ENCODE assay signal across 18 mouse cellular contexts in genomic region chr12:58423581-58423980, GRCm38 (mm10).
"Had no signal": no experiment of that assay in that cellular context is flagged by ENCODE, and none has a peak within 500 bp of the region (broad histone marks: within the 10 kb centered on the region; RNA-seq: fewer than 3 reads in every experiment).

No protein-coding gene starts in this region.

- H3K27ac ChIP-seq: limb, embryonic 13.5 days; liver, embryonic 13.5 days; midbrain, embryonic 12.5 days; midbrain, embryonic 15.5 days; neural tube, embryonic 12.5 days; neural tube, embryonic 15.5 days; stomach, embryonic 15.5 days had no signal

- H3K9ac ChIP-seq: limb, embryonic 13.5 days; liver, embryonic 13.5 days; midbrain, embryonic 12.5 days; midbrain, embryonic 15.5 days; neural tube, embryonic 12.5 days; neural tube, embryonic 15.5 days; stomach, embryonic 15.5 days had no signal

- H3K9me3 ChIP-seq: limb, embryonic 13.5 days; liver, embryonic 13.5 days; megakaryocyte, embryonic 14.5 days; midbrain, embryonic 12.5 days; midbrain, embryonic 15.5 days; neural tube, embryonic 12.5 days; neural tube, embryonic 15.5 days; stomach, embryonic 15.5 days had no signal

- DNase-seq: kidney, adult 18-20 months; kidney, adult 9 months; kidney, postnatal 25 days; liver, embryonic 13.5 days; lung, adult 2 months; right cerebral cortex, adult 18-20 months; right cerebral cortex, postnatal 25 days; spleen, adult 18-20 months; thymus, postnatal 25 days had no signal

- H3K4me2 ChIP-seq: limb, embryonic 13.5 days; liver, embryonic 13.5 days; midbrain, embryonic 12.5 days; midbrain, embryonic 15.5 days; neural tube, embryonic 12.5 days; neural tube, embryonic 15.5 days; stomach, embryonic 15.5 days had no signal

- ATAC-seq: inflammation-experienced regulatory T-cells, adult 6 months; intestine, embryonic 16.5 days; midbrain, embryonic 15.5 days had no signal

- H3K4me3 ChIP-seq: limb, embryonic 13.5 days; liver, embryonic 13.5 days; megakaryocyte, embryonic 14.5 days; midbrain, embryonic 12.5 days; midbrain, embryonic 15.5 days; neural tube, embryonic 12.5 days; neural tube, embryonic 15.5 days; stomach, embryonic 15.5 days had no signal

- H3K36me3 ChIP-seq: limb, embryonic 13.5 days; liver, embryonic 13.5 days; midbrain, embryonic 12.5 days; midbrain, embryonic 15.5 days; neural tube, embryonic 12.5 days; neural tube, embryonic 15.5 days; stomach, embryonic 15.5 days had no signal

- H3K27me3 ChIP-seq: limb, embryonic 13.5 days; liver, embryonic 13.5 days; megakaryocyte, embryonic 14.5 days; midbrain, embryonic 12.5 days; midbrain, embryonic 15.5 days; neural tube, embryonic 12.5 days; neural tube, embryonic 15.5 days; stomach, embryonic 15.5 days had no signal

- H3K4me1 ChIP-seq: liver, embryonic 13.5 days; midbrain, embryonic 12.5 days; midbrain, embryonic 15.5 days; neural tube, embryonic 12.5 days; neural tube, embryonic 15.5 days; stomach, embryonic 15.5 days had no signal
